Mouse (Mus musculus) kidney, adult 8-10 months (tissue): Measurements from ENCODE around the gene Chpf.

Experiments used
- DNase-seq, 2 experiments: peaks; one replicate each; pipeline ENCODE4 v3.0.0; 2022

The Chpf gene

GRCm38 (mm10) chr1:75478916-75479634, at the start of gene Chpf, which contains the start of gene Tmem198:
Chpf (minus strand) TSS chr1:75479307.
Tmem198 (plus strand) TSS chr1:75479532.
- DNase-seq = peak; percentile 95 to 97

- DNase-seq = no peak
These were observed 45.6 kb upstream of the Chpf start for GRCm38 (mm10) chr1:75524679-75525078.

GRCm38 (mm10) chr1:75521321-75522031, 42.4 kb upstream of the Chpf start, which contains the start of gene Stk11ip:
Stk11ip (plus strand) TSS chr1:75521529.
- peak; percentile 90 to 93 for DNase-seq

GRCm38 (mm10) chr1:75519576-75519975, 40.5 kb upstream of the Chpf start:
- DNase-seq = no peak

GRCm38 (mm10) chr1:75518427-75518826, 39.3 kb upstream of the Chpf start:
- no peak for DNase-seq

- DNase-seq = no peak
These were observed 38.9 kb upstream of the Chpf start for GRCm38 (mm10) chr1:75517984-75518383.

GRCm38 (mm10) chr1:75516703-75517380, 37.7 kb upstream of the Chpf start:
- DNase-seq = no peak

- DNase-seq = no peak
These were observed 33.4 kb upstream of the Chpf start for GRCm38 (mm10) chr1:75512550-75512949.

GRCm38 (mm10) chr1:75511437-75512210, 32.5 kb upstream of the Chpf start:
- DNase-seq = peak in 1 of 2 experiments; percentile 19

GRCm38 (mm10) chr1:75510154-75510553, 31.0 kb upstream of the Chpf start:
- DNase-seq = no peak

GRCm38 (mm10) chr1:75509586-75509985, 30.5 kb upstream of the Chpf start:
- DNase-seq = no peak

GRCm38 (mm10) chr1:75507006-75507405, 27.9 kb upstream of the Chpf start, which contains the start of gene Inha:
Inha (plus strand) TSS chr1:75507077.
- no peak for DNase-seq

- DNase-seq = peak in 1 of 2 experiments; percentile 15
These were observed 27.1 kb upstream of the Chpf start, which contains the start of gene Obsl1 for GRCm38 (mm10) chr1:75505956-75506831. Obsl1 (minus strand) TSS chr1:75506452.

GRCm38 (mm10) chr1:75505159-75505955, 26.2 kb upstream of the Chpf start:
- no peak for DNase-seq

- no peak for DNase-seq
These were observed 25.3 kb upstream of the Chpf start for GRCm38 (mm10) chr1:75504256-75505045.

- DNase-seq = no peak
These were observed 24.5 kb upstream of the Chpf start for GRCm38 (mm10) chr1:75503651-75503980.

GRCm38 (mm10) chr1:75502945-75503650, 24.0 kb upstream of the Chpf start:
- no peak for DNase-seq

- no peak for DNase-seq
These were observed 22.8 kb upstream of the Chpf start for GRCm38 (mm10) chr1:75501905-75502304.

- DNase-seq = no peak
These were observed 20.3 kb upstream of the Chpf start for GRCm38 (mm10) chr1:75499441-75499840.
